8 mouse cellular contexts compared by ENCODE assay signal in the genomic region with DNA sequence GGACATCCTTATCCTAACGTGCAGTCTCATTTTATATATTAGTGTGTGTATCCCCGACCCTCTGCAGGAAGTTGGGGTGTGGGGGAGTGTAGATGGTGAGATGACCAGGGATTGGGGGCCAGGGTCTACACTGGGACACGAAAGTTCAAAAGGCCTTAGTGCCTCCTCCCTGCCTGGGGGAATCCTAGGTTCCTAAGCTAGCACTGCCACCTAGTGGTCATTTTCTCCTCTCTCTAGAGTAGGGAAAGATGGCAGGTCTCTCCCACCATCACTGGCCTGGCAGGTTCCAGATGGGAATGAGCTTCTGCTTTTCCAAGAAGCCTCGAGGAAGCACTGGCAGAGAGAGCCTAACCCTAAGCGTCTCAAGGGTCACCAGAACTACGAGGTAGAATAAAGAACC. TPM values are rescaled to one million over a fixed set of nuclear protein-coding genes. Genes with fewer than 3 reads are reported as not detected.
DNase-seq lines count a peak whose midpoint lies in the region; ATAC-seq and TF ChIP-seq lines count a peak whose summit lies in the region.
"Had no signal": no experiment of that assay in that cellular context is flagged by ENCODE, and none has a peak within 500 bp of the region (broad histone marks: within the 10 kb centered on the region; RNA-seq: fewer than 3 reads in every experiment).

No protein-coding gene starts in this region.

- DNase-seq in ES-CJ7 (ENCODE audit: low read depth, low spot score) = peak; percentile 86
- peak; percentile 24 to 37 for DNase-seq in adrenal gland, adult 18-20 months (ENCODE audit: low spot score in 2 of 2)
- peak; percentile 88 for DNase-seq in embryo, embryonic 11 days
- peak; percentile 33 to 65 for DNase-seq in heart, postnatal 10 days
- DNase-seq in kidney, postnatal 4 days = peak; percentile 54 to 56
- DNase-seq in lung, embryonic 14.5 days = peak; percentile 85
- peak; percentile 62 for DNase-seq in right cerebral cortex, adult 18-20 months
- DNase-seq: liver, embryonic 13.5 days had no signal

- peak; percentile 73; the same call in 1 of the 2 replicates for ATAC-seq in lung, embryonic 14.5 days (ENCODE audit: insufficient read depth)

- no peak overlapping the region for H3K27ac ChIP-seq in lung, embryonic 14.5 days (ENCODE audit: low read depth)
- H3K27ac ChIP-seq: liver, embryonic 13.5 days had no signal

- no peaks in the 10 kb centered on the region for H3K36me3 ChIP-seq in lung, embryonic 14.5 days (ENCODE audit: insufficient read depth)
- H3K36me3 ChIP-seq: liver, embryonic 13.5 days had no signal

- H3K9me3 ChIP-seq in lung, embryonic 14.5 days (ENCODE audit: low read depth, low read length) = no peaks in the 10 kb centered on the region
- H3K9me3 ChIP-seq: liver, embryonic 13.5 days had no signal

- no peaks in the 10 kb centered on the region for H3K27me3 ChIP-seq in lung, embryonic 14.5 days (ENCODE audit: insufficient read depth, low read length)
- H3K27me3 ChIP-seq: liver, embryonic 13.5 days had no signal

- WGBS in lung, embryonic 14.5 days = 15% methylated on average over 6 of the region's 6 CpGs

- no peaks in the 10 kb centered on the region for H3K4me1 ChIP-seq in lung, embryonic 14.5 days (ENCODE audit: insufficient read depth)
- H3K4me1 ChIP-seq: liver, embryonic 13.5 days had no signal

- H3K4me2 ChIP-seq in lung, embryonic 14.5 days = no peak overlapping the region
- H3K4me2 ChIP-seq: liver, embryonic 13.5 days had no signal

- intact Hi-C loops in heart, postnatal 10 days (cut with DNase I) = loop anchor here (10.0 kb wide), 1 partner anchor 1581 kb away; a partner anchor contains a TSS

- no peak overlapping the region for H3K4me3 ChIP-seq in lung, embryonic 14.5 days (ENCODE audit: low read depth, low read length)
- H3K4me3 ChIP-seq: liver, embryonic 13.5 days had no signal

- H3K9ac ChIP-seq in lung, embryonic 14.5 days = no peak overlapping the region
- H3K9ac ChIP-seq: liver, embryonic 13.5 days had no signal

- TF ChIP-seq CTCF in lung, embryonic 14.5 days (IDR thresholded peaks at IDR 0.05; ENCODE audit: low read depth) = peak; percentile 79

RNA-seq across cellular contexts. Expression of a gene that starts 57.8 kb away (rescaled TPM):
- total RNA-seq in adrenal gland, adult 18-20 months (2021) = 10 to 100 TPM; 17.4 to 20.6 TPM
- total RNA-seq in heart, postnatal 10 days (2021) = 10 to 100 TPM; 16.9 to 19.0 TPM
- polyA plus RNA-seq in lung, embryonic 14.5 days (2014; fragmentation: Nextera tagmentation; extraction: Ambion mirVana) = 52.0 and 54.6 TPM in 2 replicates

Comparison
In these comparisons a context has a peak if more than half of its experiments do, and no peak if none do; other contexts are left out.
1. DNase-seq: peak in every context shown above with its lines; median percentile 88 in embryo, embryonic 11 days; 86 in ES-CJ7; 85 in lung, embryonic 14.5 days; 62 in right cerebral cortex, adult 18-20 months; 55 in kidney, postnatal 4 days; 49 in heart, postnatal 10 days; 30 in adrenal gland, adult 18-20 months.